Mouse (Mus musculus) ES-E14 (cell line): ENCODE results near the gene Ripor2. TPM values are rescaled to one million over a fixed set of nuclear protein-coding genes. Genes with fewer than 3 reads are reported as not detected.

ENCODE experiments used
- DNase-seq: peaks from one replicate; pipeline ENCODE4 v3.0.0-alpha.2; 2013; ENCODE audit warnings: low read depth, low spot score
- H3K27ac ChIP-seq: 2 replicates; pipeline ENCODE4 v1.5.1; 2012; ENCODE audit warnings: low read depth, mild to moderate bottlenecking, low read length, moderate library complexity, mixed read lengths; ENCODE audit not compliant: poor library complexity, insufficient read depth, severe bottlenecking
- H3K36me3 ChIP-seq: 2 replicates; pipeline ENCODE4 v1.6.1; 2012; ENCODE audit warnings: mild to moderate bottlenecking, low read length, moderate library complexity, mixed read lengths; ENCODE audit not compliant: control insufficient read depth, poor library complexity, insufficient read depth, severe bottlenecking
- H3K4me1 ChIP-seq, 2 experiments: fragments of 150-350 bp in 1 of 2; sonication (generic) in 1 of 2; 2 replicates each; pipeline ENCODE4 v1.6.1; 2012; ENCODE audit warnings: low read length in 2 of 2, mild to moderate bottlenecking in 1 of 2, mixed read lengths in 1 of 2; ENCODE audit not compliant: control insufficient read depth in 2 of 2, insufficient read depth in 2 of 2, poor library complexity in 1 of 2
- H3K4me3 ChIP-seq, 2 experiments: fragments of 150-350 bp in 1 of 2; sonication (generic) in 1 of 2; 2 replicates each; pipeline ENCODE4 v1.5.1; 2012; ENCODE audit warnings: low read length in 2 of 2, low read depth in 1 of 2, mild to moderate bottlenecking in 1 of 2, mixed read lengths in 1 of 2; ENCODE audit not compliant: insufficient read depth in 1 of 2, poor library complexity in 1 of 2, severe bottlenecking in 1 of 2
- H3K9ac ChIP-seq: 2 replicates; pipeline ENCODE4 v1.6.1; 2012; ENCODE audit warnings: low read depth, mild to moderate bottlenecking, low read length, mixed read lengths; ENCODE audit not compliant: poor library complexity, insufficient read depth, severe bottlenecking
- H3K9me3 ChIP-seq: fragments of 150-350 bp; sonication (generic); 2 replicates; pipeline ENCODE4 v1.6.1; 2012; ENCODE audit warnings: low read depth, mild to moderate bottlenecking, low read length; ENCODE audit not compliant: control insufficient read depth, insufficient read depth
- CHD2 ChIP-seq: IDR thresholded peaks from 2 replicates; pipeline ENCODE4 v1.6.1; 2014; ENCODE audit warnings: mild to moderate bottlenecking, low read depth, low read length, inconsistent platforms
- HCFC1 ChIP-seq: IDR thresholded peaks from 2 replicates; pipeline ENCODE4 v1.6.1; 2012; ENCODE audit warnings: low read length, inconsistent platforms, borderline replicate concordance; ENCODE audit not compliant: insufficient read depth
- MAFK ChIP-seq: IDR thresholded peaks from 2 replicates; pipeline ENCODE4 v1.6.1; 2014; ENCODE audit warnings: mild to moderate bottlenecking, low read depth, low read length, inconsistent platforms; ENCODE audit not compliant: insufficient read depth
- ZC3H11A ChIP-seq: IDR thresholded peaks from 2 replicates; pipeline ENCODE4 v1.6.1; 2012; ENCODE audit warnings: low read depth, mild to moderate bottlenecking, inconsistent platforms, low read length, borderline replicate concordance
- ZNF384 ChIP-seq: IDR thresholded peaks from 2 replicates; pipeline ENCODE4 v1.6.1; 2012; ENCODE audit warnings: low read depth, low read length, inconsistent platforms
- in situ Hi-C, 2 experiments: fragments of 600-800 bp; cut with MboI; formaldehyde crosslinking; loops; one replicate each; pipeline ENCODE4 v1.15.1; 2025; ENCODE audit warnings: low sequenced_read_pairs in 2 of 2, inconsistent platforms in 1 of 2; ENCODE audit not compliant: unreplicated experiment in 2 of 2
- total RNA-seq: library from RNA; depleted of rRNA; stranded (reverse); fragments of 300-350 nt; gene quantifications from 2 replicates; pipeline ENCODE4 v1.2.3, GENCODE M21; 2012

The Ripor2 gene
- total RNA-seq, 1 experiment, result 0.71 TPM

GRCm38 (mm10) chr13:24616645-24617044 lies 34.7 kb downstream of the Ripor2 start:
- H3K9ac ChIP-seq, result no peak overlapping the region

GRCm38 (mm10) chr13:24617076-24617798 lies 35.2 kb downstream of the Ripor2 start:
- H3K36me3 ChIP-seq, result no peaks in the 10 kb centered on the region
- H3K4me3 ChIP-seq, result no peak overlapping the region
- TF ChIP-seq HCFC1 (no peak), ZNF384 (no peak), CHD2 (no peak), MAFK (no peak), ZC3H11A (no peak)
- H3K27ac ChIP-seq, result no peak overlapping the region
- H3K4me1 ChIP-seq, result no peaks in the 10 kb centered on the region
- H3K9ac ChIP-seq, result no peak overlapping the region
- in situ Hi-C loops, result no loop called here
- no peaks in the 10 kb centered on the region for H3K9me3 ChIP-seq
- no peak for DNase-seq

More at GRCm38 (mm10) chr13:24616645-24617044, 34.7 kb downstream of the Ripor2 start:
- TF ChIP-seq ZNF384, result no peak
- no peak for TF ChIP-seq HCFC1
- TF ChIP-seq MAFK, result no peak
- TF ChIP-seq CHD2, result no peak
- TF ChIP-seq ZC3H11A, result no peak
- no peak overlapping the region for H3K4me3 ChIP-seq
- H3K27ac ChIP-seq, result no peak overlapping the region
- no peaks in the 10 kb centered on the region for H3K9me3 ChIP-seq
- no peaks in the 10 kb centered on the region for H3K36me3 ChIP-seq
- in situ Hi-C loops, result no loop called here
- no peaks in the 10 kb centered on the region for H3K4me1 ChIP-seq
- no peak for DNase-seq

GRCm38 (mm10) chr13:24617799-24618130 lies 35.8 kb downstream of the Ripor2 start:
- TF ChIP-seq HCFC1, result no peak
- TF ChIP-seq ZNF384, result no peak
- no peak for TF ChIP-seq CHD2
- TF ChIP-seq MAFK, result no peak
- no peak for TF ChIP-seq ZC3H11A
- DNase-seq, result no peak
- Histone ChIP-seq H3K9ac (no peak overlapping the region), H3K9me3 (no peaks in the 10 kb centered on the region), H3K27ac (no peak overlapping the region), H3K36me3 (no peaks in the 10 kb centered on the region), H3K4me1 (no peaks in the 10 kb centered on the region), H3K4me3 (no peak overlapping the region)
- in situ Hi-C loops, result no loop called here

GRCm38 (mm10) chr13:24619711-24620110 lies 37.7 kb downstream of the Ripor2 start:
- Histone ChIP-seq H3K4me1 (no peaks in the 10 kb centered on the region), H3K27ac (no peak overlapping the region), H3K9me3 (no peaks in the 10 kb centered on the region), H3K4me3 (no peak overlapping the region), H3K9ac (no peak overlapping the region), H3K36me3 (no peaks in the 10 kb centered on the region)
- in situ Hi-C loops, result no loop called here
- no peak for TF ChIP-seq ZNF384
- TF ChIP-seq HCFC1, result no peak
- no peak for TF ChIP-seq CHD2
- no peak for TF ChIP-seq MAFK
- DNase-seq, result no peak
